Mouse (Mus musculus): ENCODE data around the gene Myom1. TPM values are rescaled to one million over a fixed set of nuclear protein-coding genes. Genes with fewer than 3 reads are reported as not detected.

Gene Myom1
- total RNA-seq, 2 experiments from 2014 or later: 1.6 to 2.2 TPM

GRCm38 (mm10) chr17:71004186-71004960 lies 1.9 kb downstream of the Myom1 start:
- DNase-seq (ENCODE audit: extremely low spot score in 1 of 2, low spot score in 2 of 2): no peak
- Histone ChIP-seq H3K4me3 (no peak overlapping the region), H3K27ac (no peak overlapping the region)
- intact Hi-C loops (cut with DNase I): loop anchor here (5.0 kb wide), 1 partner anchor 228 kb away; no protein-coding TSS in a partner anchor
- peak; percentile 36 for TF ChIP-seq CTCF (IDR thresholded peaks at IDR 0.05)

- Histone ChIP-seq H3K27ac (no peak overlapping the region), H3K4me3 (no peak overlapping the region)
- no peak for TF ChIP-seq CTCF (IDR thresholded peaks at IDR 0.05)
- intact Hi-C loops (cut with DNase I): no loop called here
- DNase-seq (ENCODE audit: extremely low spot score in 1 of 2, low spot score in 2 of 2): no peak
Observed at GRCm38 (mm10) chr17:71006976-71007375, 4.5 kb downstream of the Myom1 start.

GRCm38 (mm10) chr17:71008676-71009075 lies 6.2 kb downstream of the Myom1 start:
- no peak for TF ChIP-seq CTCF (IDR thresholded peaks at IDR 0.05)
- Histone ChIP-seq H3K27ac (no peak overlapping the region), H3K4me3 (no peak overlapping the region)
- intact Hi-C loops (cut with DNase I): no loop called here
- DNase-seq (ENCODE audit: extremely low spot score in 1 of 2, low spot score in 2 of 2): no peak

GRCm38 (mm10) chr17:71009751-71010150 lies 7.3 kb downstream of the Myom1 start:
- Histone ChIP-seq H3K4me3 (no peak overlapping the region), H3K27ac (no peak overlapping the region)
- TF ChIP-seq CTCF (IDR thresholded peaks at IDR 0.05): no peak
- intact Hi-C loops (cut with DNase I): no loop called here
- DNase-seq (ENCODE audit: extremely low spot score in 1 of 2, low spot score in 2 of 2): no peak

GRCm38 (mm10) chr17:71010646-71011242 lies 8.3 kb downstream of the Myom1 start:
- H3K27ac ChIP-seq: no peak overlapping the region
- no peak for TF ChIP-seq CTCF (IDR thresholded peaks at IDR 0.05)
- H3K4me3 ChIP-seq: no peak overlapping the region
- no peak for DNase-seq (ENCODE audit: extremely low spot score in 1 of 2, low spot score in 2 of 2)
- intact Hi-C loops (cut with DNase I): no loop called here

GRCm38 (mm10) chr17:71011931-71012662 lies 9.7 kb downstream of the Myom1 start:
- intact Hi-C loops (cut with DNase I): no loop called here
- DNase-seq (ENCODE audit: extremely low spot score in 1 of 2, low spot score in 2 of 2): no peak
- TF ChIP-seq CTCF (IDR thresholded peaks at IDR 0.05): no peak
- H3K27ac ChIP-seq: no peak overlapping the region
- H3K4me3 ChIP-seq: no peak overlapping the region

- TF ChIP-seq CTCF (IDR thresholded peaks at IDR 0.05): no peak
- Histone ChIP-seq H3K4me3 (no peak overlapping the region), H3K27ac (no peak overlapping the region)
- intact Hi-C loops (cut with DNase I): no loop called here
- no peak for DNase-seq (ENCODE audit: extremely low spot score in 1 of 2, low spot score in 2 of 2)
Observed at GRCm38 (mm10) chr17:71013105-71013504, 10.7 kb downstream of the Myom1 start.

- TF ChIP-seq CTCF (IDR thresholded peaks at IDR 0.05): no peak
- intact Hi-C loops (cut with DNase I): no loop called here
- no peak overlapping the region for H3K27ac ChIP-seq
- DNase-seq (ENCODE audit: extremely low spot score in 1 of 2, low spot score in 2 of 2): no peak
- H3K4me3 ChIP-seq: no peak overlapping the region
Observed at GRCm38 (mm10) chr17:71014911-71015310, 12.5 kb downstream of the Myom1 start.

- no peak for DNase-seq (ENCODE audit: extremely low spot score in 1 of 2, low spot score in 2 of 2)
- no peak for TF ChIP-seq CTCF (IDR thresholded peaks at IDR 0.05)
- intact Hi-C loops (cut with DNase I): no loop called here
- Histone ChIP-seq H3K4me3 (no peak overlapping the region), H3K27ac (no peak overlapping the region)
Observed at GRCm38 (mm10) chr17:71017457-71017998, 15.1 kb downstream of the Myom1 start.

- DNase-seq (ENCODE audit: extremely low spot score in 1 of 2, low spot score in 2 of 2): no peak
- no peak for TF ChIP-seq CTCF (IDR thresholded peaks at IDR 0.05)
- intact Hi-C loops (cut with DNase I): no loop called here
- H3K4me3 ChIP-seq: no peak overlapping the region
- no peak overlapping the region for H3K27ac ChIP-seq
Observed at GRCm38 (mm10) chr17:71018151-71018550, 15.7 kb downstream of the Myom1 start.

- no peak overlapping the region for H3K4me3 ChIP-seq
- no peak for DNase-seq (ENCODE audit: extremely low spot score in 1 of 2, low spot score in 2 of 2)
- no peak for TF ChIP-seq CTCF (IDR thresholded peaks at IDR 0.05)
- intact Hi-C loops (cut with DNase I): no loop called here
- H3K27ac ChIP-seq: no peak overlapping the region
Observed at GRCm38 (mm10) chr17:71018616-71019308, 16.3 kb downstream of the Myom1 start.
